Mouse (Mus musculus) small intestine, adult 2 months (tissue): Measurements from ENCODE around the gene Nfatc3.

Experiments used
- CTCF ChIP-seq: fragments of 200-500 bp; IDR thresholded peaks from 2 replicates; pipeline ENCODE4 v1.5.1; 2012; ENCODE audit warnings: low read depth, mild to moderate bottlenecking, control low read depth, inconsistent platforms, low read length, moderate library complexity, mixed read lengths; ENCODE audit not compliant: insufficient replicate concordance, insufficient read length; ENCODE audit errors: extremely low read depth
- POLR2A ChIP-seq: fragments of 200-500 bp; IDR thresholded peaks from 2 replicates; pipeline ENCODE4 v1.6.1; 2012; ENCODE audit warnings: low read depth, mild to moderate bottlenecking, control low read depth, inconsistent platforms, low read length, moderate library complexity

DNA sequence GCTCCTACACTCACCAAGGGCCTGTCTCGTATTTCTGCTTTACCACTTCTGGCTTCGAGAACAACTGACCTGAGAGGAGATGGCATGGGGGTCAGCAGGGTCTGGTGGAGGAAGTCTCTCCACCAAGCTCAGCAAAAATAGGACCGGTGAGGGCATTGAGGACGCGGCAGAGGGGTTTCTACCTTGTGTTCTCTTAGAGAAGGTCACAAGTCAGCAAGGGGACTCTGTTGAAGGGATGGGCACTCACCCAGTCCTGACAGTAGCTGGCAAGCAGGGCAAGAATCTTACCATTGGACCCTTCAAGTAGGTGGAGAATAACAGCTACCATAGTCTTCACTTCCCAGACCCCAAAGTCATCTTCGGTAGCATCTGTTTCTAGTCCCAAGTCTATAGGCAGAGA lies 75.3 kb downstream of the Nfatc3 start:
- TF ChIP-seq CTCF, result no peak
- no peak for TF ChIP-seq POLR2A
